Mouse (Mus musculus) G1E (cell line): ENCODE measurements at regions not wholly inside any gene's neighbourhood (a gene's known extent, or its start where the extent isn't known, plus 50 kb on each side); places are given as distances from the start of the nearest gene placed in this dataset.

Source experiments
- CTCF ChIP-seq: IDR thresholded peaks from 2 replicates; pipeline ENCODE4 v1.5.1; 2012; ENCODE audit warnings: low read depth, low read length, inconsistent platforms, mixed read lengths
- GATA2 ChIP-seq: IDR thresholded peaks from 2 replicates; pipeline ENCODE4 v1.6.1; 2012; ENCODE audit warnings: low read depth, low read length, inconsistent platforms, borderline replicate concordance
- POLR2AphosphoS5 ChIP-seq: IDR thresholded peaks from 2 replicates; pipeline ENCODE4 v1.6.1; 2012; ENCODE audit warnings: low read depth, low read length, inconsistent platforms; ENCODE audit not compliant: insufficient replicate concordance
- TAL1 ChIP-seq: conservative IDR thresholded peaks from 2 replicates; pipeline ENCODE4 v1.6.1; 2012; ENCODE audit warnings: low read depth, low read length, inconsistent platforms, mixed read lengths

DNA sequence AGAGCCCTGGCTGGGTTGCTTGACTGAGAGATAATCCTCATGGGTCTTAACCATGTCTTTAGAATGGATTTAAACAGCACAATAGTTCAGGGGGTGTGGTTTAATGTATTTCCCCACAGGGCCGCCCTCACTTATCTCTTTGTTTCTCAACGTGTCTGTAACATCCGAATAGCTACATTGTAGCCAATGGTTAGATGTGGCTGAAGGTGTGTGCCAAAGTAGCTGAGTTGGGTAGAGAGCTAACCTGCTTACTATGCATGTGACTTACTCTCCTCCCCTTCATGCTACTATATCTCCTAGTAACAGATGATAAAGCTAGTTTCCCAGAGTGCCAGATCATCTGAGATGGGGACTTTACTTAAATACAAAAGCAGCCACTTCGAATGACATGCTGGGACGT lies 213.2 kb upstream of the Prok2 start:
- TF ChIP-seq CTCF (no peak), TAL1 (no peak), POLR2AphosphoS5 (no peak), GATA2 (no peak)
